Mouse (Mus musculus) midbrain, embryonic 14.5 days (tissue): Measurements from ENCODE around the gene Ing2. TPM values are rescaled to one million over a fixed set of nuclear protein-coding genes. Genes with fewer than 3 reads are reported as not detected.
A peak's percentile ranks its signal among the peaks of the same experiment; 100 is the strongest.

Experiments used
- ATAC-seq: fragments of 200-750 bp; cut with Nextera tagmentation; 2 replicates; pipeline ENCODE4 v1.8.0; 2017; ENCODE audit warnings: moderate number of reproducible peaks, moderate library complexity; ENCODE audit not compliant: low FRiP score, low TSS enrichment
- DNase-seq: peaks from one replicate; pipeline ENCODE4 v3.0.0-alpha.2; 2015
- H3K27ac ChIP-seq: fragments of 300-500 bp; sonication (generic); replicated peaks from 2 replicates; pipeline ENCODE4 v1.5.1; 2014; ENCODE audit warnings: mild to moderate bottlenecking, low read depth, low read length, moderate library complexity
- H3K27me3 ChIP-seq: fragments of 300-500 bp; sonication (generic); 2 replicates; pipeline ENCODE4 v1.6.1; 2014; ENCODE audit warnings: low read length, control low read depth, mixed read lengths; ENCODE audit not compliant: control insufficient read depth, insufficient read depth
- H3K36me3 ChIP-seq: fragments of 300-500 bp; sonication (generic); 2 replicates; pipeline ENCODE4 v1.6.1; 2014; ENCODE audit warnings: low read length, control low read depth; ENCODE audit not compliant: control insufficient read depth, insufficient read depth
- H3K4me1 ChIP-seq: fragments of 300-500 bp; sonication (generic); 2 replicates; pipeline ENCODE4 v1.6.1; 2014; ENCODE audit warnings: mild to moderate bottlenecking, antibody characterized with exemption, low read length, control low read depth; ENCODE audit not compliant: control insufficient read depth, insufficient read depth
- H3K4me2 ChIP-seq: fragments of 300-500 bp; sonication (generic); 2 replicates; pipeline ENCODE4 v1.6.1; 2014; ENCODE audit warnings: mild to moderate bottlenecking, low read length, moderate library complexity
- H3K4me3 ChIP-seq: fragments of 300-500 bp; sonication (generic); replicated peaks from 2 replicates; pipeline ENCODE4 v1.5.1; 2014; ENCODE audit warnings: low read depth, low read length
- H3K9ac ChIP-seq: fragments of 300-500 bp; sonication (generic); replicated peaks from 2 replicates; pipeline ENCODE4 v1.6.1; 2014; ENCODE audit warnings: mild to moderate bottlenecking, low read length, moderate library complexity
- H3K9me3 ChIP-seq: fragments of 300-500 bp; sonication (generic); 2 replicates; pipeline ENCODE4 v1.6.1; 2016; ENCODE audit warnings: low read length, control low read depth, mixed read lengths; ENCODE audit not compliant: control insufficient read depth
- WGBS: fragments of 180-500 bp; shearing (Covaris S2); extraction: QIAGEN DNeasy Blood & Tissue Kit; methylation state at CpG from one replicate; pipeline ENCODE4 v1.1.7; 2014; 5-methylcytosine and 5-hydroxymethylcytosine counted together
- polyA plus RNA-seq: library from polyadenylated mRNA; unstranded; fragments of >200 nt; fragmentation: Nextera tagmentation; extraction: Ambion mirVana; gene quantifications from 2 replicates; pipeline ENCODE4 v1.2.1, GENCODE M21; 2014

Gene Ing2
- 6.4 and 7.4 TPM in 2 replicates for polyA plus RNA-seq

DNA sequence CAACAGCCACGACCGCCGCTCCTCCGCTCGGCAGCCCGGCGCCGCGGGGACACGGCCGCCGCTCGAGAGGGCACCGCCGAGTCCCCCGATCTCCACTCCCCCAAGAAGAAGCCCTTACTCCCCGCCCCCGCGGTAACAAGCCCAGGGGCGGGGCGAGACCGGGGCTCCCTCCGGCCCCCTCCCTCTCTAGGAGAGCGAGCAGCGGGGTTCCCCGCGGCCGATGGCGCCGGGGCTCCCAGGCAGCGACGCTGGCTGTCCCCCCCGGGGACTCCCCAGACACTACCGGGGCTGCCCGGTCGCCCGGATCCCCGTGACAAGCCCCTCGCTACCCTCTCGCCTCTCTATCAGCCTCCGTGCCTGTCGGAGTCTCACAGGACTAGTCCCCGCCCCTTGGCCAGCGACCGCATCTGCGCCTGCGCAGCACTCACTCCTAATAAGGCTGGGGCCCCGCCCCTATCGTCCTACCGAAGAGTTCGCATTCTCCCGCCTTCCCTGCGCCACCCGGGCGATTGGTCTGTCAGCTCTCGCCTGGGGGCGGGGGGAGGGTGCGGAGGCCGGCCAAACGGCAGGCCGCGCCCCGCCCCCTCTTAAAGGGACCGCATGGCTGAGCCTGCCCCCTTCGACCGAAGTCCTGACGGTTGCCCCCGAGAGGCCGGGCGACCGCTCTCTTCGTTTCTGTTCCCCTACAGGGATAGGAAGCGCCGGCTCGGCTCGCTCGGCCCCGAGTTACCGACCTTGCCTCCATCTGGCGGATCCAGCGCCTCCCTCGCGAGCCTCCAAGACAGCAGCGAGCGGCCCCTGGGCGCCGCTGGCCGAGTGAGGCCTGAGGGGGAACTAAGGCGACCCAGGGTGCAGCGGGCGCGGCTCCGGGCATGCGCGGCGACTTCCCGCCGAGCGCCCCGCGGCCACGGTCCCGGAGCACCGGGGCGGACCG, at the start of gene Ing2:
TSS of gene Ing2 (minus strand) at position 780 of the 934 bp plus-strand sequence.
- no peaks in the 10 kb centered on the region for H3K9me3 ChIP-seq
- WGBS: under 1% methylated on average over 106 of the region's 106 CpGs
- no peaks in the 10 kb centered on the region for H3K36me3 ChIP-seq
- no peaks in the 10 kb centered on the region for H3K4me1 ChIP-seq
- peak; percentile 100 for DNase-seq
- H3K27ac ChIP-seq: peak within 1 kb of the TSS; percentile 92
- peak within 1 kb of the TSS; percentile 88 for H3K4me3 ChIP-seq
- H3K9ac ChIP-seq: peak within 1 kb of the TSS; percentile 79
- ATAC-seq: peak; percentile 92
- H3K27me3 ChIP-seq: no peaks in the 10 kb centered on the region
- H3K4me2 ChIP-seq: peak within 1 kb of the TSS; percentile 71

- no peak overlapping the region for H3K27ac ChIP-seq
- no peak overlapping the region for H3K4me2 ChIP-seq
- DNase-seq (no peak), ATAC-seq (no peak)
- H3K27me3 ChIP-seq: no peaks in the 10 kb centered on the region
- H3K9ac ChIP-seq: no peak overlapping the region
- WGBS: 82% methylated on average over 4 of the region's 4 CpGs
- H3K4me1 ChIP-seq: no peaks in the 10 kb centered on the region
- no peaks in the 10 kb centered on the region for H3K36me3 ChIP-seq
- H3K4me3 ChIP-seq: no peak overlapping the region
- H3K9me3 ChIP-seq: no peaks in the 10 kb centered on the region
These were observed 46.3 kb upstream of the Ing2 start for GRCm38 (mm10) chr8:47721609-47722008.

DNA sequence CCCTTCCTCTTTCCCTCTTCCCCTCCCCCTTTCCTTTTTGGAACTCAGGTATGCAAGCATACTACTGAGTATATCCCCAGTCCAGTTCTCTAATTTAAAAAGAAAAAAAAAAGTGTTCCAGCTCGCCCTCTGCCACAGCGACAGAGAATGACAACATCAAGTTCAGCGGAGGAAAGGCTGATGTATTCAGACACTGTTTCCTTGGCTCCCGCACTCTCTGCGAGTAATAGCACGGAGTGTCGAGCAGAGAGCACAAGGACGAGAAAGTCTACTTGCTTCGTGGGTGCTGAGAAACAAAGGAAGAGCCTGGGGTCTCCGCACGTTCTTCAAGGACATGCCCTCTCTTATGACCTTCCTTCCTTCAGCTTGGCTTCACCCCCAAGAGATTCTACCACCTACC, 43.3 kb upstream of the Ing2 start:
- H3K27ac ChIP-seq: no peak overlapping the region
- 30% methylated on average over 11 of the region's 11 CpGs for WGBS
- no peak overlapping the region for H3K9ac ChIP-seq
- no peak for ATAC-seq
- no peaks in the 10 kb centered on the region for H3K36me3 ChIP-seq
- no peaks in the 10 kb centered on the region for H3K4me1 ChIP-seq
- peak; percentile 20 for DNase-seq
- no peaks in the 10 kb centered on the region for H3K9me3 ChIP-seq
- no peaks in the 10 kb centered on the region for H3K27me3 ChIP-seq
- no peak overlapping the region for H3K4me3 ChIP-seq
- H3K4me2 ChIP-seq: no peak overlapping the region

- peak; percentile 95 for ATAC-seq
- Histone ChIP-seq H3K4me2 (peak within 1 kb of the TSS; percentile 69), H3K9ac (peak within 1 kb of the TSS; percentile 93), H3K4me1 (peaks cover 17% of the 10 kb centered on the region; the same call in 1 of the 2 replicates), H3K27me3 (no peaks in the 10 kb centered on the region), H3K36me3 (peaks cover 18% of the 10 kb centered on the region), H3K4me3 (peak within 1 kb of the TSS; percentile 99), H3K9me3 (no peaks in the 10 kb centered on the region), H3K27ac (peak within 1 kb of the TSS; percentile 97)
- under 1% methylated on average over 106 of the region's 114 CpGs for WGBS
- peak; percentile 98 for DNase-seq
These were observed 38.7 kb upstream of the Ing2 start, which contains the start of gene Cdkn2aip for GRCm38 (mm10) chr8:47713761-47714745. Gene Cdkn2aip, minus strand, starts transcription at chr8:47713932.

DNA sequence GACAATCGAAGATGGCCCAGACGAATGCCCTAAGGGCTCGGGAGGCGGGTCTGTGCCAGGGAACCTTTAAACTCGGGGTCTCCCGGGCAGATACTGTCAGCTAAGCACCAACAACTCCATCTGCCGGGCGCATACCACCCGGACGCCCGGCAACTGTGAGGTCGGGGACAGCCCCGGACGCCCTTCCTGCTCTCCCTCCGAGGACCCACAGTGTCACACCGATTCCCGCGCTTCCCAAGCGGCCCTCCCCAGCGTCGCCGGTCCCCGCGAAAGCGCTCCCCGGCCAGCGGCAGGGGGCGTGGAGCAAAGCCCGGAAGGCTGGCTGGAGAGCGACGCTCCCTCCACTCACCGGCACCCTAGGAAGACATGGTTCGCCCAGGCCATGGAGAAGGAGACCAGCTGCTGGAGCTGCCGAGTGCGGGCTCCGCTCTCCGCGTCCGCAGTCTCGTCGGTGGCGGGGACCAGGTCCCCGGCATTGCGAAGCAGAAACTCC, 37.9 kb upstream of the Ing2 start:
- peak; percentile 53 for ATAC-seq
- Histone ChIP-seq H3K27ac (peak overlapping the region; percentile 97), H3K9me3 (no peaks in the 10 kb centered on the region), H3K4me2 (peak overlapping the region; percentile 66), H3K27me3 (no peaks in the 10 kb centered on the region), H3K36me3 (peaks cover 26% of the 10 kb centered on the region), H3K9ac (peak overlapping the region; percentile 93), H3K4me1 (peaks cover 17% of the 10 kb centered on the region; the same call in 1 of the 2 replicates), H3K4me3 (peak overlapping the region; percentile 99)
- peak; percentile 64 for DNase-seq
- under 1% methylated on average over 44 of the region's 44 CpGs for WGBS

DNA sequence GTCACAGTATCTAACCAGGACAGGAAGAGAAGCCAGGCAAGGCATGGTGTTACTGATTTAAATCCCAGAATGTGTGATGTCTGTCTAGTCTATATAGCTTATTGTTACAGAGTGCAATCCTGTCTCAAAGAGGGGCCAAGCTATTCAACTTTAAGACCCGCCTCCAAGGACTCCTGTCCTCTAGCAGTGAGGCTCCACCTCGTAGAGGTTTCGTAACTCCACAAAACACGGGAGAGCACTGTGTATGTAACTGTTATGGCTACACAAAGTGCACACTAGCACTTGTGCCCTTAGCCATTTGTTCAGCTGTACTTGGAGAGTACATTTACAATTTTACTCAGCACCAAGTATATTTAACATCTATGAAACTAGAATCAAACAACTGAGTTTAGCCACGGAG, 32.8 kb upstream of the Ing2 start:
- Histone ChIP-seq H3K36me3 (peaks cover 46% of the 10 kb centered on the region), H3K27me3 (no peaks in the 10 kb centered on the region), H3K9ac (no peak overlapping the region), H3K4me2 (no peak overlapping the region), H3K27ac (no peak overlapping the region), H3K9me3 (no peaks in the 10 kb centered on the region), H3K4me3 (no peak overlapping the region), H3K4me1 (peaks cover 17% of the 10 kb centered on the region; the same call in 1 of the 2 replicates)
- no peak for ATAC-seq
- DNase-seq: no peak
- WGBS: 89% methylated on average over 5 of the region's 5 CpGs

GRCm38 (mm10) chr8:47706746-47707145, 31.4 kb upstream of the Ing2 start:
- 94% methylated on average over 8 of the region's 8 CpGs for WGBS
- Histone ChIP-seq H3K4me1 (peaks cover 6% of the 10 kb centered on the region; the same call in 1 of the 2 replicates), H3K4me3 (no peak overlapping the region), H3K9me3 (no peaks in the 10 kb centered on the region), H3K27me3 (no peaks in the 10 kb centered on the region), H3K27ac (no peak overlapping the region), H3K36me3 (peaks cover 41% of the 10 kb centered on the region), H3K4me2 (no peak overlapping the region), H3K9ac (no peak overlapping the region)
- DNase-seq (no peak), ATAC-seq (no peak)

- peaks cover 13% of the 10 kb centered on the region for H3K36me3 ChIP-seq
- H3K4me3 ChIP-seq: no peak overlapping the region
- ATAC-seq (no peak), DNase-seq (no peak)
- no peaks in the 10 kb centered on the region for H3K4me1 ChIP-seq
- 27% methylated on average over 1 of the region's 1 CpGs for WGBS
- H3K27ac ChIP-seq: no peak overlapping the region
- H3K9me3 ChIP-seq: no peaks in the 10 kb centered on the region
- no peaks in the 10 kb centered on the region for H3K27me3 ChIP-seq
- H3K4me2 ChIP-seq: no peak overlapping the region
- H3K9ac ChIP-seq: no peak overlapping the region
These were observed 27.0 kb upstream of the Ing2 start for GRCm38 (mm10) chr8:47702333-47702732.
